Mouse (Mus musculus): ENCODE data around the gene Gls2. TPM values are rescaled to one million over a fixed set of nuclear protein-coding genes. Genes with fewer than 3 reads are reported as not detected.
A peak's percentile ranks its signal among the peaks of the same experiment; 100 is the strongest.

Gene Gls2
- polyA plus RNA-seq, 1 experiment = not detected

GRCm38 (mm10) chr10:128225538-128225937 lies 31.3 kb downstream of the Gls2 start, which contains the start of gene Mip:
TSS of gene Mip (plus strand) at chr10:128225838.
- H3K9me3 ChIP-seq (ENCODE audit: control insufficient read depth, low read length) = no peaks in the 10 kb centered on the region
- H3K36me3 ChIP-seq (ENCODE audit: control insufficient read depth) = peaks cover under 1% of the 10 kb centered on the region; the same call in 1 of the 2 replicates
- peaks cover 35% of the 10 kb centered on the region for H3K4me1 ChIP-seq (ENCODE audit: control insufficient read depth)
- TF ChIP-seq GATA1 (IDR thresholded peaks at IDR 0.05; ENCODE audit: low read length) (no peak), TAL1 (IDR thresholded peaks at IDR 0.05; ENCODE audit: low read length) (no peak)
- H3K4me3 ChIP-seq (replicated peaks) = no peak within 1 kb of the TSS
- no peaks in the 10 kb centered on the region for H3K27me3 ChIP-seq (ENCODE audit: control insufficient read depth)

GRCm38 (mm10) chr10:128227592-128227991 lies 33.3 kb downstream of the Gls2 start:
- TF ChIP-seq TAL1 (IDR thresholded peaks at IDR 0.05; ENCODE audit: low read length) = no peak
- no peak for TF ChIP-seq GATA1 (IDR thresholded peaks at IDR 0.05; ENCODE audit: low read length)
- no peaks in the 10 kb centered on the region for H3K9me3 ChIP-seq (ENCODE audit: control insufficient read depth, low read length)
- peaks cover 36% of the 10 kb centered on the region for H3K4me1 ChIP-seq (ENCODE audit: control insufficient read depth)
- no peaks in the 10 kb centered on the region for H3K27me3 ChIP-seq (ENCODE audit: control insufficient read depth)
- no peak overlapping the region for H3K4me3 ChIP-seq (replicated peaks)
- H3K36me3 ChIP-seq (ENCODE audit: control insufficient read depth) = peaks cover 2% of the 10 kb centered on the region; the same call in 1 of the 2 replicates

- Histone ChIP-seq H3K4me1 (ENCODE audit: control insufficient read depth) (peaks cover 40% of the 10 kb centered on the region), H3K4me3 (replicated peaks) (no peak overlapping the region), H3K36me3 (ENCODE audit: control insufficient read depth) (peaks cover 2% of the 10 kb centered on the region; the same call in 1 of the 2 replicates), H3K27me3 (ENCODE audit: control insufficient read depth) (no peaks in the 10 kb centered on the region), H3K9me3 (ENCODE audit: control insufficient read depth, low read length) (no peaks in the 10 kb centered on the region)
- TF ChIP-seq GATA1 (IDR thresholded peaks at IDR 0.05; ENCODE audit: low read length) (no peak), TAL1 (IDR thresholded peaks at IDR 0.05; ENCODE audit: low read length) (no peak)
Measured at GRCm38 (mm10) chr10:128228009-128228408, 33.8 kb downstream of the Gls2 start.

- TF ChIP-seq TAL1 (IDR thresholded peaks at IDR 0.05; ENCODE audit: low read length) = no peak
- no peak for TF ChIP-seq GATA1 (IDR thresholded peaks at IDR 0.05; ENCODE audit: low read length)
- peaks cover 56% of the 10 kb centered on the region for H3K4me1 ChIP-seq (ENCODE audit: control insufficient read depth)
- H3K27me3 ChIP-seq (ENCODE audit: control insufficient read depth) = no peaks in the 10 kb centered on the region
- H3K36me3 ChIP-seq (ENCODE audit: control insufficient read depth) = peaks cover 20% of the 10 kb centered on the region
- peak overlapping the region; percentile 97 for H3K4me3 ChIP-seq (replicated peaks)
- no peaks in the 10 kb centered on the region for H3K9me3 ChIP-seq (ENCODE audit: control insufficient read depth, low read length)
Measured at GRCm38 (mm10) chr10:128230582-128230981, 36.3 kb downstream of the Gls2 start.

GRCm38 (mm10) chr10:128231146-128231545 lies 36.9 kb downstream of the Gls2 start:
- peaks cover 57% of the 10 kb centered on the region for H3K4me1 ChIP-seq (ENCODE audit: control insufficient read depth)
- H3K36me3 ChIP-seq (ENCODE audit: control insufficient read depth) = peaks cover 26% of the 10 kb centered on the region
- H3K27me3 ChIP-seq (ENCODE audit: control insufficient read depth) = no peaks in the 10 kb centered on the region
- TF ChIP-seq TAL1 (IDR thresholded peaks at IDR 0.05; ENCODE audit: low read length) = no peak
- TF ChIP-seq GATA1 (IDR thresholded peaks at IDR 0.05; ENCODE audit: low read length) = no peak
- peak overlapping the region; percentile 97 for H3K4me3 ChIP-seq (replicated peaks)
- H3K9me3 ChIP-seq (ENCODE audit: control insufficient read depth, low read length) = no peaks in the 10 kb centered on the region

- H3K4me1 ChIP-seq (ENCODE audit: control insufficient read depth) = peaks cover 59% of the 10 kb centered on the region
- H3K27me3 ChIP-seq (ENCODE audit: control insufficient read depth) = no peaks in the 10 kb centered on the region
- H3K4me3 ChIP-seq (replicated peaks) = peak within 1 kb of the TSS; percentile 97
- TF ChIP-seq TAL1 (IDR thresholded peaks at IDR 0.05; ENCODE audit: low read length) = no peak
- TF ChIP-seq GATA1 (IDR thresholded peaks at IDR 0.05; ENCODE audit: low read length) = no peak
- H3K36me3 ChIP-seq (ENCODE audit: control insufficient read depth) = peaks cover 30% of the 10 kb centered on the region
- no peaks in the 10 kb centered on the region for H3K9me3 ChIP-seq (ENCODE audit: control insufficient read depth, low read length)
Measured at GRCm38 (mm10) chr10:128231697-128232419, 37.6 kb downstream of the Gls2 start, which contains the start of gene Timeless. TSS of gene Timeless (plus strand) at chr10:128232065.

GRCm38 (mm10) chr10:128232420-128232985 lies 38.2 kb downstream of the Gls2 start:
- Histone ChIP-seq H3K36me3 (ENCODE audit: control insufficient read depth) (peaks cover 30% of the 10 kb centered on the region), H3K4me3 (replicated peaks) (peak overlapping the region; percentile 97), H3K4me1 (ENCODE audit: control insufficient read depth) (peaks cover 57% of the 10 kb centered on the region), H3K27me3 (ENCODE audit: control insufficient read depth) (no peaks in the 10 kb centered on the region), H3K9me3 (ENCODE audit: control insufficient read depth, low read length) (no peaks in the 10 kb centered on the region)
- TF ChIP-seq TAL1 (IDR thresholded peaks at IDR 0.05; ENCODE audit: low read length) = no peak
- TF ChIP-seq GATA1 (IDR thresholded peaks at IDR 0.05; ENCODE audit: low read length) = no peak

- no peaks in the 10 kb centered on the region for H3K27me3 ChIP-seq (ENCODE audit: control insufficient read depth)
- H3K4me1 ChIP-seq (ENCODE audit: control insufficient read depth) = peaks cover 49% of the 10 kb centered on the region
- no peaks in the 10 kb centered on the region for H3K9me3 ChIP-seq (ENCODE audit: control insufficient read depth, low read length)
- no peak overlapping the region for H3K4me3 ChIP-seq (replicated peaks)
- peaks cover 62% of the 10 kb centered on the region for H3K36me3 ChIP-seq (ENCODE audit: control insufficient read depth)
- TF ChIP-seq GATA1 (IDR thresholded peaks at IDR 0.05; ENCODE audit: low read length) (no peak), TAL1 (IDR thresholded peaks at IDR 0.05; ENCODE audit: low read length) (no peak)
Measured at GRCm38 (mm10) chr10:128236321-128236720, 42.1 kb downstream of the Gls2 start.

GRCm38 (mm10) chr10:128237807-128238480 lies 43.7 kb downstream of the Gls2 start:
- peaks cover 44% of the 10 kb centered on the region for H3K4me1 ChIP-seq (ENCODE audit: control insufficient read depth)
- no peaks in the 10 kb centered on the region for H3K9me3 ChIP-seq (ENCODE audit: control insufficient read depth, low read length)
- no peaks in the 10 kb centered on the region for H3K27me3 ChIP-seq (ENCODE audit: control insufficient read depth)
- TF ChIP-seq TAL1 (IDR thresholded peaks at IDR 0.05; ENCODE audit: low read length) = no peak
- H3K4me3 ChIP-seq (replicated peaks) = no peak overlapping the region
- peaks cover 78% of the 10 kb centered on the region for H3K36me3 ChIP-seq (ENCODE audit: control insufficient read depth)

Measured in erythroblast, embryonic 14.5 days (primary cell).